Mouse (Mus musculus): Measurements from ENCODE around the gene Plxna1.

- TF ChIP-seq CTCF (IDR thresholded peaks at IDR 0.05; ENCODE audit: extremely low read depth, insufficient read length, insufficient replicate concordance, low read depth, low read length) (no peak), POLR2A (IDR thresholded peaks at IDR 0.05; ENCODE audit: low read depth, low read length) (no peak)
Observed at GRCm38 (mm10) chr6:89311518-89311917, 50.9 kb downstream of the Plxna1 start.
